Mouse (Mus musculus) ES-Bruce4 (cell line): ENCODE results near the gene Npas1.

Source experiments
- CTCF ChIP-seq: IDR thresholded peaks from one replicate; pipeline ENCODE4 v1.8.1; 2011; ENCODE audit warnings: low read depth, low read length
- POLR2A ChIP-seq: IDR thresholded peaks from one replicate; pipeline ENCODE4 v1.8.1; 2011; ENCODE audit warnings: low read length; ENCODE audit not compliant: insufficient read depth

GRCm38 (mm10) chr7:16465160-16465559 is 12.4 kb downstream of the Npas1 start:
- TF ChIP-seq POLR2A: no peak
- peak; percentile 95 for TF ChIP-seq CTCF
